Mouse (Mus musculus) intestine, embryonic 16.5 days (tissue): ENCODE results near the gene 4930407I10Rik. TPM values are rescaled to one million over a fixed set of nuclear protein-coding genes. Genes with fewer than 3 reads are reported as not detected.

Source experiments
- ATAC-seq: fragments of 200-750 bp; cut with Nextera tagmentation; 2 replicates; pipeline ENCODE4 v1.8.0; 2017; ENCODE audit warnings: moderate TSS enrichment, moderate library complexity
- H3K27ac ChIP-seq: fragments of 300-500 bp; sonication (generic); 2 replicates; pipeline ENCODE4 v1.5.1; 2014; ENCODE audit warnings: mild to moderate bottlenecking, low read length
- H3K27me3 ChIP-seq: fragments of 300-500 bp; sonication (generic); replicated peaks from 2 replicates; pipeline ENCODE4 v1.6.1; 2014; ENCODE audit warnings: low read length, control low read depth, mixed read lengths; ENCODE audit not compliant: control insufficient read depth, insufficient read depth
- H3K36me3 ChIP-seq: fragments of 300-500 bp; sonication (generic); 2 replicates; pipeline ENCODE4 v1.6.1; 2014; ENCODE audit warnings: low read length, control low read depth; ENCODE audit not compliant: control insufficient read depth, insufficient read depth
- H3K4me1 ChIP-seq: fragments of 300-500 bp; sonication (generic); 2 replicates; pipeline ENCODE4 v1.6.1; 2014; ENCODE audit warnings: low read length, control low read depth, mixed read lengths; ENCODE audit not compliant: control insufficient read depth, insufficient read depth
- H3K4me2 ChIP-seq: fragments of 300-500 bp; sonication (generic); 2 replicates; pipeline ENCODE4 v1.6.1; 2014; ENCODE audit warnings: low read depth, low read length, control low read depth
- H3K4me3 ChIP-seq: fragments of 300-500 bp; sonication (generic); 2 replicates; pipeline ENCODE4 v1.5.1; 2014; ENCODE audit warnings: mild to moderate bottlenecking, low read length
- H3K9ac ChIP-seq: fragments of 300-500 bp; sonication (generic); 2 replicates; pipeline ENCODE4 v1.6.1; 2014; ENCODE audit warnings: low read depth, low read length
- H3K9me3 ChIP-seq: fragments of 300-500 bp; sonication (generic); 2 replicates; pipeline ENCODE4 v1.6.1; 2016; ENCODE audit warnings: low read length, control low read depth; ENCODE audit not compliant: control insufficient read depth
- whole genome bisulfite sequencing: fragments of 180-500 bp; shearing (Covaris S2); extraction: QIAGEN DNeasy Blood & Tissue Kit; methylation state at CpG from one replicate; pipeline ENCODE4 v1.1.7; 2014; 5-methylcytosine and 5-hydroxymethylcytosine counted together
- polyA plus RNA-seq: library from polyadenylated mRNA; unstranded; fragments of >200 nt; fragmentation: Nextera tagmentation; extraction: Ambion mirVana; gene quantifications from 2 replicates; pipeline ENCODE4 v1.2.1, GENCODE M21; 2015

Gene 4930407I10Rik
- not detected in 2 replicates for polyA plus RNA-seq

DNA sequence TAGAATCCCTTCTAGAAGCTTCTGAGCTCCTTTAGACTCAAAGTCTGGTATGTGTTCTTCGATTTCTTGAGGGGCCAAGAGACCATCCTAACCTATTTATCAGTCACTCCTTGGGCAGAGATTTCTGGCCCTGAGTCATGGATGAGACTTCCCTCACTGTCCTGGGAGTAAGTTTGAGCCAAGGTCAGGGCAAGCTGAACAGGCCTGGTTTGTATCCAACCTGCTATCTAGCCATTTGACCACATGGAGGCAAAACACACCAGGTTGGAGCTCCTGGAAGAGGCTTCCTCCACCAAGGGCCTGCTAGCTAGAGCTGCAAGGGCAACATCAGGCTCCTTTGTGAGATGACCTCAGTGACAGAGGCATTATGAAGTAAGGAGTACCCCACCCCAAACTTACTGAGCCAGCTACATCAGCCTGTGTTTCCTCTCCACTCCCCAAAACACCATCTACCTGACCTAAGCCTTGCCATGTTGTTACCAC, at the start of gene 4930407I10Rik:
TSS of gene 4930407I10Rik (plus strand) at position 433 of the 483 bp plus-strand sequence.
- Histone ChIP-seq H3K36me3 (no peaks in the 10 kb centered on the region), H3K4me3 (no peak within 1 kb of the TSS), H3K27me3 (peaks cover 7% of the 10 kb centered on the region; the same call in 1 of the 2 replicates), H3K27ac (no peak within 1 kb of the TSS), H3K4me1 (no peaks in the 10 kb centered on the region), H3K4me2 (no peak within 1 kb of the TSS), H3K9ac (no peak within 1 kb of the TSS), H3K9me3 (no peaks in the 10 kb centered on the region)
- ATAC-seq = no peak
- WGBS = 76% methylated on average over 1 of the region's 1 CpGs

DNA sequence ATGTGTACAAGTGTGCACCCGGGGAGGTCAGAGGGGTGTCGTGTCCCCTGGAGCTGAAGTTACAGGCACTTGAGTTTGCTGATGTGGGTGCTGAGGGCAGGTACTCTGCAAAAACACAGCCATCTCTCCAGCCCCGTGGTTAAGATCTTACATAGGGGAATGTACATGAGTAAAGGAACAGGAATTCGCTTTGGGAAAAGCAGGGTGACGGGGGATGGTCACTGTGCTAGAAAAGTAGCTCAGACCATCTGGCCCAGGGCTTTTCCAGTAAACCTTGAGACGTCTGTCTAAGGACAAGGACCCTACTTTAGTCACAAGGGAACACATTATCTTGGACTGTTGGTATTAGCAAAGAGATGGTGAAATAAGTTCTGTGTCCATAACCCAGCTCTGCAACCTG, 47.0 kb upstream of the 4930407I10Rik start:
- Histone ChIP-seq H3K4me1 (peaks cover 9% of the 10 kb centered on the region), H3K4me2 (no peak overlapping the region), H3K36me3 (no peaks in the 10 kb centered on the region), H3K27me3 (no peaks in the 10 kb centered on the region), H3K4me3 (no peak overlapping the region), H3K9me3 (no peaks in the 10 kb centered on the region), H3K27ac (no peak overlapping the region), H3K9ac (no peak overlapping the region)
- WGBS = 87% methylated on average over 6 of the region's 6 CpGs
- no peak for ATAC-seq

DNA sequence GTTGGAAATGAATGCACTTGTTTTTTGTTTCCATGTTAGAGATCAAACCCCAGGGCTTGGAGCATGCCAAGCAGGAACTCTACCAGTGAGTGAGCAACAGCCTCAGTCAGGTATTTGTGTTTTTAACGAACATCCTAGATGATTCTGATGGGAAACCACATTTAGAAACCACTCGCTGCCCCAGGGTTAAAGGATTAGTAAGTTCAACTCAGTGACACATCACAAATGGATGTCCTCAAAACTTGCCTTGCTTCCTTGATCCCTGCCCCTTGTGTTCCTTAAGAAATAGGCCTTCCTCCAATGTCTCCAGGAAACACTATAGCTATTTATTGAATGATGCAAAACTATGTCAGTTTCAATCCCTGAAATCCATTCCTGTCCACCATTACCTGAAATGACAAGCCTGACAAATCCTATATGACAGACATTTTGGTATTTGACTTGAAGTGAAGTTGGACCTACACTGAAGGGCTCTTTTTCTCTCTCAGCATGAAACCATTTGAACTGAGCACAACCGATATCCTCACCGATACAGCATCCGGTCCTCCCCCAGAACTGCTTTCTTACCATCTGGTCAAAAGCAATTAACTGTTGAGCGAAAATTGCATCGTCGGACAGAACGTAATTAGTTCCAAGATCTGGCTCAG, 44.1 kb upstream of the 4930407I10Rik start:
- no peaks in the 10 kb centered on the region for H3K27me3 ChIP-seq
- no peaks in the 10 kb centered on the region for H3K9me3 ChIP-seq
- peak overlapping the region; percentile 94 for H3K4me2 ChIP-seq
- peak overlapping the region; percentile 77 for H3K27ac ChIP-seq
- H3K36me3 ChIP-seq = 0 out of 2 replicates have a peak, but pooled peaks cover 2% of the 10 kb centered on the region
- ATAC-seq = no peak
- peaks cover 9% of the 10 kb centered on the region for H3K4me1 ChIP-seq
- peak overlapping the region; percentile 96 for H3K4me3 ChIP-seq
- H3K9ac ChIP-seq = peak overlapping the region; percentile 87
- WGBS = 19% methylated on average over 9 of the region's 9 CpGs

- H3K4me2 ChIP-seq = peak overlapping the region; percentile 94
- 0 out of 2 replicates have a peak, but pooled peaks cover 2% of the 10 kb centered on the region for H3K36me3 ChIP-seq
- 1% methylated on average over 38 of the region's 39 CpGs for WGBS
- H3K4me3 ChIP-seq = peak overlapping the region; percentile 96
- H3K9me3 ChIP-seq = no peaks in the 10 kb centered on the region
- H3K4me1 ChIP-seq = peaks cover 9% of the 10 kb centered on the region
- no peaks in the 10 kb centered on the region for H3K27me3 ChIP-seq
- peak overlapping the region; percentile 77 for H3K27ac ChIP-seq
- peak; percentile 7 for ATAC-seq
- H3K9ac ChIP-seq = peak overlapping the region; percentile 87
Observed at GRCm38 (mm10) chr15:82015392-82016100, 43.4 kb upstream of the 4930407I10Rik start.

DNA sequence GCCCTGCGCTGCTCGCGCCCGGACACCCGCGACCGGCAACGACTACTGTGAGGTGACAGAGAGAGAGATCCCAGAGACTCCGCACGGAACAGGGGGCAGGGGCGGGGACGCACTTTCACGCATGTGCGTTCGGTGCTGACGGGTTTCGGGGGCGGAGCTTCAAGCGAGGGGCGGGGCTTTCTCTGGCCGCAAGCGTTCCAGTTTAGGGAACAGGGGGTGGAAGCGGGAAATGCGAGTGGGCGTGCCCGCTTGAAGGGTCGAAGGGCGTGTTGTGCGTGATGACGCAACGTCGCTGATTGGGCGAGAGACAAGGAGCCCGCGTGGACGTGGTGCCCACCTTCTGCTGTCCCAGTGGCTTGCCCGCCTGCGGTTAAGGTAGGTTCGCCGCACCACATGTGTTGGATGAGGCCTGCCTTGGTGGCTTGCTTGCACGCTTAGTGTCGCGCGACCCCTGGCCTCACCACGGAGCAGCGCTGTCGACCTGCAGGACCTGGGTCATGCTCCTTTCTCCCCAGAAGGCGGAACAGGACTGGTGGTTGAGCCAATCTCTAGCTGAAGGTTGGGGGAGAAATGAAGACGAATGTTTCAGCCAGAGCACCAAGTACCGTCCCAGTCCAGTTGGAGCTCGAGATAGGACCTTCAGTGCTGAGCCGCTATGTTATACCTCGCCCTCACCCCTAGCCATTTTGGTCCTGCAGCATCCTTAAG, 42.7 kb upstream of the 4930407I10Rik start:
- ATAC-seq = peak; percentile 97
- peak overlapping the region; percentile 77 for H3K27ac ChIP-seq
- H3K4me2 ChIP-seq = peak overlapping the region; percentile 94
- H3K9me3 ChIP-seq = no peaks in the 10 kb centered on the region
- H3K36me3 ChIP-seq = 0 out of 2 replicates have a peak, but pooled peaks cover 2% of the 10 kb centered on the region
- peaks cover 9% of the 10 kb centered on the region for H3K4me1 ChIP-seq
- WGBS = under 1% methylated on average over 53 of the region's 53 CpGs
- peak overlapping the region; percentile 87 for H3K9ac ChIP-seq
- H3K27me3 ChIP-seq = no peaks in the 10 kb centered on the region
- peak overlapping the region; percentile 96 for H3K4me3 ChIP-seq

DNA sequence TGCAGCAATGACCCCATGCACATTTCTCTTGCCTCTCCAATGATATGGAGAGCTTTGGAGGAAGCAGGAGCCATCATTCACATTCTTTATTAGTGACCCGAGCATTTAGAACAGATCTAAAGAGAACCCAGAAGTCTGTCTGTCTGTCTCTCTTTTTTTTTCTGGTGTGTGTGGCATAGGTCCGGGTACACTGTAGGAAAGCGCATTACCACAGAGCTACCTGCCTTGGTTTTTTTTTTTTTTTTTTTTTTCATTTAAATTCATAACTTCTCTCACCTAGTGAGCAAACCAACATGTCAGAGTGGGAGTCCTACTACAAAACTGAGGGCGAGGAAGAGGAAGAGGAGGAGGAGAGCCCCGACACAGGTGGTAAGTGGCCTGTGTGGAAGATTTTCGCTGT, 42.1 kb upstream of the 4930407I10Rik start:
- H3K27ac ChIP-seq = peak overlapping the region; percentile 71
- no peak for ATAC-seq
- H3K9me3 ChIP-seq = no peaks in the 10 kb centered on the region
- H3K27me3 ChIP-seq = no peaks in the 10 kb centered on the region
- H3K4me2 ChIP-seq = peak overlapping the region; percentile 84
- peaks cover 9% of the 10 kb centered on the region for H3K4me1 ChIP-seq
- H3K9ac ChIP-seq = peak overlapping the region; percentile 82
- WGBS = 14% methylated on average over 6 of the region's 6 CpGs
- H3K36me3 ChIP-seq = 0 out of 2 replicates have a peak, but pooled peaks cover 2% of the 10 kb centered on the region
- peak overlapping the region; percentile 96 for H3K4me3 ChIP-seq

DNA sequence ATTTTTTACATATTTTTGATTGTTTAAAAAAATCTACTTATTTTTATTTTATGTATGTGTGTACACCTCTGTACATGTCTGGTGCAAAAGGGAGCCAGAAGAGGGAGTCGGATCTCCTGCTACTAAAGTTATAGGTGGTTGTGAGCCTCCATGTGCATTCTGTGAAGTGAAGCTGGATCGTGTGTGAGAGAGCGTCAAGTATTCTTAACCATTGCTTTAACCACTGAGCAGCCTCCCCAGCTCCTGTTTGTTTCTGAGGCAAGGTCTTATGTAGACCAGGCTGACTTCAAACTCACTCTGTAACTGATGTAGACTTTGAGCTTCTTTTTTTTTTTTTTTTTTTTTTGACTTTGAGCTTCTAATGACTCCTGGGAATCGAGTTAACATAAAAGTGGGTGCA, 41.5 kb upstream of the 4930407I10Rik start:
- 73% methylated on average over 4 of the region's 4 CpGs for WGBS
- Histone ChIP-seq H3K4me1 (peaks cover 9% of the 10 kb centered on the region), H3K9me3 (no peaks in the 10 kb centered on the region), H3K27me3 (no peaks in the 10 kb centered on the region), H3K36me3 (0 out of 2 replicates have a peak, but pooled peaks cover 2% of the 10 kb centered on the region), H3K4me3 (no peak overlapping the region), H3K4me2 (no peak overlapping the region), H3K27ac (no peak overlapping the region), H3K9ac (no peak overlapping the region)
- no peak for ATAC-seq

DNA sequence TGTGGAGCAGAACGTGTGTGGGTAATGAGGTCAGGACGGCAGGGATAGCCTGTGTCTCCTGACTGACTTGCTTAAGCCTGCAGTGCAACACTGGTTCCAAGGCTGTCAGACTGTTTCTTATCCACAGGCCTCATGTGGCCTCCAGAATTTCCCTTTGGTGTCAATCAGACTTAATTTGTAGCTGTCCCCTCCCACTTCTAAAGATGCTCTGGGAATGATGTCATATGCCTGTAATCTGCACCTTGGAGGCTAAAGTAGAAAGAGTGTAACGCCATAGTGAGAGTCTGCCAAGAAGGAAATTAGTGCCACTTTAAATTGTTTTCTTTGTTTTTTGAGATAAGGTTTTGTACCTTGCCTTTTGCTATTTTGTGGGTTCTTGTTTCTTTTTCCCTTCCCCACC, 39.7 kb upstream of the 4930407I10Rik start:
- Histone ChIP-seq H3K4me3 (no peak overlapping the region), H3K9ac (no peak overlapping the region), H3K9me3 (no peaks in the 10 kb centered on the region), H3K36me3 (0 out of 2 replicates have a peak, but pooled peaks cover 2% of the 10 kb centered on the region), H3K4me2 (no peak overlapping the region), H3K27ac (no peak overlapping the region), H3K27me3 (no peaks in the 10 kb centered on the region), H3K4me1 (peaks cover 9% of the 10 kb centered on the region)
- 77% methylated on average over 3 of the region's 3 CpGs for WGBS
- ATAC-seq = no peak

GRCm38 (mm10) chr15:82022535-82023088, 36.3 kb upstream of the 4930407I10Rik start:
- Histone ChIP-seq H3K4me1 (no peaks in the 10 kb centered on the region), H3K27me3 (no peaks in the 10 kb centered on the region), H3K27ac (no peak overlapping the region), H3K4me3 (no peak overlapping the region), H3K4me2 (no peak overlapping the region), H3K9ac (no peak overlapping the region), H3K36me3 (peaks cover 17% of the 10 kb centered on the region), H3K9me3 (no peaks in the 10 kb centered on the region)
- no peak for ATAC-seq
- WGBS = 80% methylated on average over 13 of the region's 13 CpGs
